Mouse (Mus musculus) thymus, adult 2 months (tissue): ENCODE results near the gene Msrb2. TPM values are rescaled to one million over a fixed set of nuclear protein-coding genes. Genes with fewer than 3 reads are reported as not detected.

Experiments used
- DNase-seq: peaks from one replicate; pipeline ENCODE4 v3.0.0; 2021
- H3K27ac ChIP-seq: fragments of 200-500 bp; 2 replicates; pipeline ENCODE4 v1.5.1; 2012; ENCODE audit warnings: low read length, control low read depth; ENCODE audit not compliant: control insufficient read depth, insufficient read depth
- H3K27me3 ChIP-seq: fragments of 200-500 bp; 2 replicates; pipeline ENCODE4 v1.6.1; 2012; ENCODE audit warnings: mild to moderate bottlenecking, low read length, moderate library complexity, mixed read lengths; ENCODE audit not compliant: control insufficient read depth, insufficient read depth
- H3K36me3 ChIP-seq: fragments of 200-500 bp; 2 replicates; pipeline ENCODE4 v1.6.1; 2012; ENCODE audit warnings: mild to moderate bottlenecking, low read length, moderate library complexity; ENCODE audit not compliant: control insufficient read depth, insufficient read depth
- H3K4me1 ChIP-seq: fragments of 200-500 bp; replicated peaks from 2 replicates; pipeline ENCODE4 v1.6.1; 2012; ENCODE audit warnings: low read length; ENCODE audit not compliant: control insufficient read depth, insufficient read depth
- H3K4me3 ChIP-seq: fragments of 200-500 bp; 2 replicates; pipeline ENCODE4 v1.5.1; 2012; ENCODE audit warnings: mild to moderate bottlenecking, low read length, control low read depth, moderate library complexity; ENCODE audit not compliant: control insufficient read depth, insufficient read depth
- CTCF ChIP-seq: fragments of 200-500 bp; IDR thresholded peaks from 2 replicates; pipeline ENCODE4 v1.5.1; 2012; ENCODE audit warnings: mild to moderate bottlenecking, control low read depth, low read length, moderate library complexity, borderline replicate concordance; ENCODE audit not compliant: control insufficient read depth, poor library complexity, insufficient read depth; ENCODE audit errors: extremely low read depth
- POLR2A ChIP-seq: fragments of 200-500 bp; IDR thresholded peaks from 2 replicates; pipeline ENCODE4 v1.6.1; 2012; ENCODE audit warnings: mild to moderate bottlenecking, low read length, control low read depth, moderate library complexity; ENCODE audit not compliant: control insufficient read depth, poor library complexity, insufficient read depth; ENCODE audit errors: extremely low read depth
- WGBS: fragments of 180-500 bp; shearing (Covaris S2); methylation state at CpG from one replicate; pipeline ENCODE4 v1.1.7; 2018; 5-methylcytosine and 5-hydroxymethylcytosine counted together
- polyA plus RNA-seq: library from polyadenylated mRNA; depleted of rRNA; stranded (reverse); fragments of >200 nt; gene quantifications from 2 replicates; pipeline ENCODE4 v1.2.3, GENCODE M21; 2012

Gene Msrb2
- polyA plus RNA-seq, 1 experiment = 20.6 TPM

DNA sequence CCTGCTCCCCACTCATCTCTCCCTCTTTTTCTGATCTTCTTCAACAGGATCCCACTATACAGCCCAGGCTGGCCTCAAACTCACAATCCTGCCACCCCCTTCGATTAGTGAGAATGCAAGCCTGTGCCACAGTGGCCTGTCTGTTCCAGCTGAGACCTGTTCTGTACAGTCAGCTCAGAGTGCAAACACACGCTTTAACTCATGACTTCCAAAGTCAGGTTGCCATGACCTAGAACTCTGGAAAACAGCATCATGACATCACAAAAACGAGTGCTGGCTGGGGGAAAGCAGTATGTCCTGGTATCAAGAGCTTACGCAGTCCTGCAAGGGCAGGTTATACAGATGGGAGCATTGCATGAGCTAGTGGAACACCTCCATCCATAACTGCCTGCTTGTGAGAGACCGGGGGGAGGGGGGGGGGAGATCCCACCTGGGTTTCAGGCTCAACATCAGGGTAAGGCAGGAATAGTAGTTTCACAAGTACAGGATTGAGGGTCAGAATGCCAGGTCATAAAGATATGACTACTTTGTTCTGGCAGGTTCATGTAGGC lies 25.8 kb upstream of the Msrb2 start:
- no peaks in the 10 kb centered on the region for H3K27me3 ChIP-seq
- no peaks in the 10 kb centered on the region for H3K36me3 ChIP-seq
- WGBS = 82% methylated on average over 5 of the region's 5 CpGs
- TF ChIP-seq POLR2A (no peak), CTCF (no peak)
- H3K4me3 ChIP-seq = no peak overlapping the region
- no peak overlapping the region for H3K27ac ChIP-seq
- H3K4me1 ChIP-seq = no peaks in the 10 kb centered on the region
- no peak for DNase-seq

DNA sequence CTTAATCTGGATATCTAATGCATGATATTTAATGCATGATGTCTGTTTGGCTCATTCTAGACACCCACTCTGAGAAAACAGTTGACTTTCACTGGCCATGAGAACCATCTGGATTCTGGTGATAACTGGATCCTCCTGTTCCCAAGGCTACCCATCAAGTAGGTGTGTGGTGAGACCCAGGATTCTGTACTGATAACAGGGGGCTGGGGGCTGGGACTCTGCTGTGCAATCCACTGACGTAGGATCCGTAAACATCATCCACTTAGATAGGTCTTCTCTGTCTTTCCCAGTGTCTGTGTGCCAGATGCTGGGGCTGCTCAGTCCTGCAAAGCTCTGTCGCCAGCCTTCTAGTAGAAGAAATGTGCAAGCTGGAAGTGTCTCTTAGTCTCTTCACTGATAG lies 22.8 kb upstream of the Msrb2 start:
- H3K27me3 ChIP-seq = no peaks in the 10 kb centered on the region
- no peak for TF ChIP-seq POLR2A
- no peak for TF ChIP-seq CTCF
- H3K4me3 ChIP-seq = no peak overlapping the region
- no peaks in the 10 kb centered on the region for H3K36me3 ChIP-seq
- DNase-seq = no peak
- no peak overlapping the region for H3K27ac ChIP-seq
- WGBS = 99% methylated on average over 3 of the region's 3 CpGs
- H3K4me1 ChIP-seq = no peaks in the 10 kb centered on the region

DNA sequence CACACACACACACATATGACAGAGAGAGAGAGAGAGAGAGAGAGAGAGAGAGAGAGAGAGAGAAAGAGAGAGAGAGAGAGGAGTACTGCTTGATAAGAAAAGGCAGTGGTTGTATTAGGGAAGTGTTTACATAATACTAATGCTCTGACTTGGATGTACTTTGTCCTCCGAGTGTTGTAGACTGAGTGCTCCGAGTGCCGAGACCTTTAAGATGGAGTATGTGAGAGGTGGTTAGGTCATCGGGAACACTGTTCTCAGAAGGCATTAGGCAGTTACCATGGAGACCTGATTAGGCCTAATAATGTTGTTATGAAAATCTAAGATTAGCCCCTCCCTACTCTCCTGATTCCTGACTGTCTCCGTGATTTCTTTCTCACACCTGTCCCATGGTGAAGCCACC lies 21.1 kb upstream of the Msrb2 start:
- Histone ChIP-seq H3K27ac (no peak overlapping the region), H3K36me3 (no peaks in the 10 kb centered on the region), H3K4me3 (no peak overlapping the region), H3K27me3 (no peaks in the 10 kb centered on the region), H3K4me1 (no peaks in the 10 kb centered on the region)
- no peak for DNase-seq
- 97% methylated on average over 5 of the region's 5 CpGs for WGBS
- TF ChIP-seq POLR2A = no peak
- no peak for TF ChIP-seq CTCF

DNA sequence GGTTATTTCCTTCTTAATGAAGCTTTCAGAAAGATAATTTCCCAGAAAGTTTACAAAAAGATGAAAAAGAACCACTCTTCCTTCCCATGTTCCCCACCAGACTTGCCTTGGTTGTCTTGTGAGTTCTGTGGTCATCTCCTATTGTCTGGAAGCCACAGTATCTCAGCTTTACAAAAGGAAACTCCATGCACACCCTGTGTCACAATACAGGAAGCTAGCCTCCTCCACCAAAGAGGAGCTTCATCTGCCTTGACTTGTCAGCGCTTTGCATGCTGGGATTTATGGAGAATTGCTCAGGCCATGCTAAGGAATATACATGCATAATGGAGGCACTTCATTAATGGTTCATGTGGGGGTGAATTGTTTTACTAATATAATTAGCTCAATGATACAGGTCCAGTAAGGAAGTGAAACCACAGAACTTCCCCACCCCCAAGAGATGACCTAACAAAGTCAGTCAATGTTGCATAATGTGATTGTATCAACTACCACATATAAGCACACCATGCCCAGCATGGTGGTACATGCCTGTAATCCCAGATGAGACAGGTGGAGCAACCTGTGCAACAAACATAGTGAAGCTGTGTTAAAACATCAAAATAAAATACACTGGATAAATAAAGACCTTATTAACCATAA lies 19.5 kb upstream of the Msrb2 start:
- H3K27ac ChIP-seq = no peak overlapping the region
- WGBS = 95% methylated on average over 1 of the region's 1 CpGs
- no peak overlapping the region for H3K4me3 ChIP-seq
- H3K4me1 ChIP-seq = no peaks in the 10 kb centered on the region
- DNase-seq = no peak
- H3K36me3 ChIP-seq = no peaks in the 10 kb centered on the region
- H3K27me3 ChIP-seq = no peaks in the 10 kb centered on the region
- TF ChIP-seq CTCF (no peak), POLR2A (no peak)

DNA sequence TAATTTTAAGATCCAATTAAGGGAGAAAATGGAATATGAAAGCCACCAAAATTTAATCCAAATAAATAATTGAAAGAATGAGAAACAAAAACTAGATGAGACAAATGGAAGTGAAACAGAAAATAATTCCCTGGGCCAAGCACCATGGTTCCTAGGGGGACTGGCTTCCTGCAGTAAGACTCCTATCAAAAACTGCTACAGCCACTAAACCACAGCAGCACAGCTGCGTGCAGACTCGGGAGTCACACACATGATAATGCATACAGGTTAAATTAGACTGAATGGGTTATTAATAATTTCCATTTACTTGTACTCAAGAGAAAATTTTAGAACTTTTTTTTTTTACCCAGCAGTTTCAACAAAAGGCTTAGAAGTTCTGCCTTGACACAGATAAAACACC lies 18.1 kb upstream of the Msrb2 start:
- TF ChIP-seq CTCF = no peak
- TF ChIP-seq POLR2A = no peak
- Histone ChIP-seq H3K27ac (no peak overlapping the region), H3K4me3 (no peak overlapping the region), H3K36me3 (no peaks in the 10 kb centered on the region), H3K27me3 (no peaks in the 10 kb centered on the region), H3K4me1 (no peaks in the 10 kb centered on the region)
- no peak for DNase-seq
- 7% methylated on average over 2 of the region's 2 CpGs for WGBS

DNA sequence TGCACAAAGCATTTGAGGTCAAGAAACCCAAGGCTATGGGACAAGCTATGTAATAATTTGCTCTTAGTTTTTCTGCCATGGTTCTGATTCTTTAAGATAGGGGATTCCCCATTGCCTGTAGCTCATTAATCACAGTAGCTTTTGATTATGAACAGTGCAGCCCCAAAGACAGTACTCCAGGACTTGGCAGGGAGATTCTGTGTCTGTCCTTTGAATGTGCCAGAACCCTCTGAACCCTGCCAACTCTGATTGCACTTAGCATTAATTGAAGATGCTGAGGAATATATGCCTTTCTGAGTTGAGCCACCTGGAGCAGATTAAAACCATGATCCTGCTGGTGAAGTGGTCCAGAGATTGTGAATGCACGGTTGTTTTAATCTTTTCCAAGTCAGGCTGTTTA lies 8.4 kb upstream of the Msrb2 start:
- 86% methylated on average over 1 of the region's 1 CpGs for WGBS
- Histone ChIP-seq H3K27me3 (no peaks in the 10 kb centered on the region), H3K4me1 (no peaks in the 10 kb centered on the region), H3K4me3 (no peak overlapping the region), H3K36me3 (no peaks in the 10 kb centered on the region), H3K27ac (no peak overlapping the region)
- no peak for DNase-seq
- TF ChIP-seq POLR2A (no peak), CTCF (no peak)

DNA sequence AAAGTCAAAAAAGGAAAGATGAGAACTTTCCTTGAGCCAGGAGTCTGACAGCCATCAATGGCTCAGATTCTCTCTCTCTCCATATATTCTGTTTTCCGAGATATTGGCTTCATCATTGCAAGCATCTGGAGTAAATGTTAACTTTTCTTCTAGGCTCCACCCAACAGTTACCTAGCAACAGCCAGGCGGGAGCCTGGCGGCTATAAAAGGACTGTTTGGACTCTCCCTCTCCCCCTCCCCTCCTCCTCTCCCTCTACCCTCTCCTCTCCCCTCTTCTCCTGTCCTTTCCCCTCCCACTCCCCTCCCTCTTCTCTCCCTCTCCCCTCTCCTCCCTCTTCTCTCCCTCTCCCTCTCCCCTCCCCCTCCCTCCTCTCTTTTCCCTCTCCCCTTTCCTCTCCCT lies 4.8 kb upstream of the Msrb2 start:
- no peak overlapping the region for H3K27ac ChIP-seq
- no peaks in the 10 kb centered on the region for H3K36me3 ChIP-seq
- H3K27me3 ChIP-seq = no peaks in the 10 kb centered on the region
- DNase-seq = no peak
- H3K4me3 ChIP-seq = no peak overlapping the region
- TF ChIP-seq CTCF (no peak), POLR2A (no peak)
- 84% methylated on average over 3 of the region's 3 CpGs for WGBS
- H3K4me1 ChIP-seq = peaks cover 2% of the 10 kb centered on the region; the same call in 1 of the 2 replicates
